Mouse (Mus musculus) stomach, embryonic 14.5 days (tissue): ENCODE measurements at regions not wholly inside any gene's neighbourhood (a gene's known extent, or its start where the extent isn't known, plus 50 kb on each side); places are given as distances from the start of the nearest gene placed in this dataset.
"Not testable (repeated sequence)": the region's sequence is repeated elsewhere in the genome, so short reads cannot be mapped to it uniquely, and the experiment has no call there.

Experiments
- ATAC-seq: fragments of 200-750 bp; cut with Nextera tagmentation; 2 replicates; pipeline ENCODE4 v1.8.0; 2017; ENCODE audit warnings: low read depth, moderate TSS enrichment; ENCODE audit not compliant: insufficient number of reproducible peaks, insufficient read depth, low FRiP score
- H3K27ac ChIP-seq: fragments of 300-500 bp; sonication (generic); 2 replicates; pipeline ENCODE4 v1.5.1; 2014; ENCODE audit warnings: mild to moderate bottlenecking, low read length, moderate library complexity, mixed read lengths
- H3K27me3 ChIP-seq: fragments of 300-500 bp; sonication (generic); 2 replicates; pipeline ENCODE4 v1.6.1; 2014; ENCODE audit warnings: low read length, control low read depth, mixed read lengths; ENCODE audit not compliant: control insufficient read depth, insufficient read depth
- H3K36me3 ChIP-seq: fragments of 300-500 bp; sonication (generic); 2 replicates; pipeline ENCODE4 v1.6.1; 2014; ENCODE audit warnings: mild to moderate bottlenecking, control low read depth, low read length, moderate library complexity, mixed read lengths; ENCODE audit not compliant: control insufficient read depth, insufficient read depth
- H3K4me1 ChIP-seq: fragments of 300-500 bp; sonication (generic); 2 replicates; pipeline ENCODE4 v1.6.1; 2014; ENCODE audit warnings: low read length, control low read depth, mixed read lengths; ENCODE audit not compliant: control insufficient read depth, insufficient read depth
- H3K4me2 ChIP-seq: fragments of 300-500 bp; sonication (generic); replicated peaks from 2 replicates; pipeline ENCODE4 v1.6.1; 2014; ENCODE audit warnings: low read depth, low read length, control low read depth
- H3K4me3 ChIP-seq: fragments of 300-500 bp; sonication (generic); 2 replicates; pipeline ENCODE4 v1.5.1; 2014; ENCODE audit warnings: low read depth, low read length, control low read depth
- H3K9ac ChIP-seq: fragments of 300-500 bp; sonication (generic); replicated peaks from 2 replicates; pipeline ENCODE4 v1.6.1; 2014; ENCODE audit warnings: low read depth, mild to moderate bottlenecking, control low read depth, low read length, moderate library complexity, mixed read lengths
- H3K9me3 ChIP-seq: fragments of 300-500 bp; sonication (generic); 2 replicates; pipeline ENCODE4 v1.6.1; 2016; ENCODE audit warnings: low read depth, low read length, control low read depth; ENCODE audit not compliant: control insufficient read depth
- WGBS: fragments of 180-500 bp; shearing (Covaris S2); extraction: QIAGEN DNeasy Blood & Tissue Kit; methylation state at CpG from one replicate; pipeline ENCODE4 v1.1.7; 2014; 5-methylcytosine and 5-hydroxymethylcytosine counted together

DNA sequence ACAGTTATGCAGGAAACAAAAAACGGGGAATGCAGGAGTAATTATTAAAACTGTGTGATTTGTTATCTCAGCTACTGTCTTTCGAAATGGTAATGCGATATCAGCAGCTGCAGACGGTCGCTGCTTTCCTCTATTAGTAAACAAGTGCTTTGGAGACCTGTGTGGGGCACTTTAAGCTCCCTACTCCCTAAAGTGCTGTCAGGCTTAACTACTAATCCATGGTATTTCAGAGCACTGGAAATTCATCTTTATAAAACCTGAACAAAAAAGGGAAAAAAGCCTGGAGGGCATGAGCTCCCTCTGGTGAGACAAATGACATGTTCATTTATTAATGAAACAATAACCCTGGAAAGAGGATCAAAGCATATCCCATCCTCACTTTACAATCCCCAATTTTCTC is 127.2 kb upstream of the Otx2 start:
- WGBS = 18% methylated on average over 5 of the region's 5 CpGs
- H3K9me3 ChIP-seq = no peaks in the 10 kb centered on the region
- no peak overlapping the region for H3K4me2 ChIP-seq
- ATAC-seq = no peak
- no peak overlapping the region for H3K4me3 ChIP-seq
- no peak overlapping the region for H3K27ac ChIP-seq
- no peaks in the 10 kb centered on the region for H3K36me3 ChIP-seq
- H3K27me3 ChIP-seq = no peaks in the 10 kb centered on the region
- H3K9ac ChIP-seq = no peak overlapping the region
- no peaks in the 10 kb centered on the region for H3K4me1 ChIP-seq

DNA sequence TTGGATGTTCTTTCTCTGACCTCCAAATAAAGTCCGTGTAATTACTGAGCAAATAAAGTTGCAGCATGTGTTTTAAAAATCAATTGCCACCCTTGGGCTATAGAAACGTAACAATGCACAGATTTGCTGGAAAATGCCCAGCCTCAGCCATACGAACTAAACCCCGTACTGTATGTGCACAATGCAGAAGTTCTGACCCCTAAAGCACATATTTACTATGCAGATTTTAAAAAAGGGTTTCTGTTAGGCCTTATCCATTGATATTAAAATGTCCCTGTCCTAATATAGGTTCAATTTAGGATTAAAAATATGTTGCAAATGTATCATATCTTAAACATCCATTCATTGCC is 126.5 kb upstream of the Otx2 start:
- H3K27ac ChIP-seq = no peak overlapping the region
- H3K36me3 ChIP-seq = no peaks in the 10 kb centered on the region
- no peak for ATAC-seq
- no peaks in the 10 kb centered on the region for H3K27me3 ChIP-seq
- 63% methylated on average over 4 of the region's 4 CpGs for WGBS
- H3K9me3 ChIP-seq = no peaks in the 10 kb centered on the region
- no peak overlapping the region for H3K4me3 ChIP-seq
- no peak overlapping the region for H3K9ac ChIP-seq
- no peaks in the 10 kb centered on the region for H3K4me1 ChIP-seq
- no peak overlapping the region for H3K4me2 ChIP-seq

DNA sequence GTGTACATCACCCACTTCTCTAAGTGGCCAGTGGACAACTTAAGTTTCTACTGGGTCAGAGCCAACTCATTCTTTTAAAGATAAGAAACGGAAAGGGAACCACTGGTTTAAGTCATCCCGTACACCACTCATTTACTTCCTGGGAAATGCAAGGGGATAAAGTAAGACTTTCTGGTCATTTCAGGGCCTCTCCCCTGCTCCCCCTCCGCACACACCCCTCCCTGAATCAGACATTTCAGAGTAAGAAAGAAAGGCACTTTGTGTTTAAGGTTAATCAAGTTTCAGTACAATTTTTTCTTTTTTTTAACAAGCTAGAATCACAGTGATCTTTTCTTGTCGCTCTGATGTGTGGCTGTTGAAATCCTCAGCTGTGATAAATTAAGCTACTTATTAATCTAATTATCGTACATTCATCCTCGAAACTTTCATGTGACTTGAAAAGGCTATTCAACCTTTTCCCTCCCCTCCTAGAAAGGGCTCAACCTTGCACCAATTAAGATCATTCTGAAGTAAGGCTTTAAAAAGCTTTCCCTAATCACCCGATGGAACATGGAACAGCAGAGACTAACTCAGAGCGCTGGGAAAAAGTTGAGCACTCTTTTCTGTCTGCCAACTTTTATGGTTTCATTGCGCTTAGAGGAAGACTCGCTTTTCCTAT is 126.0 kb upstream of the Otx2 start:
- no peak for ATAC-seq
- Histone ChIP-seq H3K9me3 (no peaks in the 10 kb centered on the region), H3K27ac (no peak overlapping the region), H3K4me3 (no peak overlapping the region), H3K4me1 (no peaks in the 10 kb centered on the region), H3K9ac (no peak overlapping the region), H3K27me3 (no peaks in the 10 kb centered on the region), H3K4me2 (no peak overlapping the region), H3K36me3 (no peaks in the 10 kb centered on the region)
- 58% methylated on average over 10 of the region's 10 CpGs for WGBS

DNA sequence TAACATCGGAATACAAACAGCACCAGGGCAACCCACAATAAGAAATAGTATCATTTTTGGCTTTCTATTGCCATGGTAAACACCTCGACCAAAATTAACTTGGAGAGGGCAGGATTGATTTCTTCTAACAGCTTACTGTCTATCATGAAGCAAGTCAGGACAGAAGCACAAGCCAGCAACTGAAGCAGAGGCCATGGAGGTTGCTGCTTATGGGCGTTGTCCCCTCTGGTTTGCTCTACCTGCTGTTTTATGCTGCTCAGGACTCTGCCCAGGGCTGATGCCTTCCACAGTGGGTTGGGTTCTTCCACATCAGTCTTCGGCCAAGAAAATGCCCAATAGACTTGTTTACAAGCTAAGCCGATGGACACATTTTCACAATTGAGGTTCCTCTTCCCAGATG is 117.9 kb upstream of the Otx2 start:
- no peaks in the 10 kb centered on the region for H3K9me3 ChIP-seq
- H3K4me2 ChIP-seq = no peak overlapping the region
- no peak overlapping the region for H3K4me3 ChIP-seq
- no peaks in the 10 kb centered on the region for H3K4me1 ChIP-seq
- no peak overlapping the region for H3K9ac ChIP-seq
- 86% methylated on average over 5 of the region's 5 CpGs for WGBS
- no peak for ATAC-seq
- no peak overlapping the region for H3K27ac ChIP-seq
- no peaks in the 10 kb centered on the region for H3K36me3 ChIP-seq
- no peaks in the 10 kb centered on the region for H3K27me3 ChIP-seq

DNA sequence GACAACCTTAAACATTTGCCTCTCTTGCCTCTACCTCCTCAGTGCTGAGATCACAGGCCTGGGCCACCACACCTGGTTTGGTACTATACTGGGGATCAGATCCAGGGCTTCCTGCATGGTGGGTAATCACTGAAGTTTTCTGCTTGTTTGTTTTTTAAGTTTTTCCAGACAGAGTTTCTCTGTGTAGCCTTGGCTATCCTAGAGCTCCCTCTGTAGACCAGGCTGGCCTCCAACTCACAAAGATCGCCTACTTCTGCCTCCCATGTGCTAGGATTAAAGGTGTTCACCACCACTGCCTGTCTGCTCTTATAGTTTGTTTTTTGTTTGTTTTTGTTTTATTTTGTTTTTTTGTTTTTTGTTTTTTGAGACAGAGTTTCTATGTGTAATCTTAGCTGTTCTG is 105.7 kb upstream of the Otx2 start:
- no peak for ATAC-seq
- 74% methylated on average over 1 of the region's 1 CpGs for WGBS
- H3K4me1 ChIP-seq = no peaks in the 10 kb centered on the region
- no peaks in the 10 kb centered on the region for H3K9me3 ChIP-seq
- H3K4me3 ChIP-seq = no peak overlapping the region
- H3K27me3 ChIP-seq = no peaks in the 10 kb centered on the region
- no peak overlapping the region for H3K27ac ChIP-seq
- H3K4me2 ChIP-seq = no peak overlapping the region
- H3K9ac ChIP-seq = no peak overlapping the region
- no peaks in the 10 kb centered on the region for H3K36me3 ChIP-seq

DNA sequence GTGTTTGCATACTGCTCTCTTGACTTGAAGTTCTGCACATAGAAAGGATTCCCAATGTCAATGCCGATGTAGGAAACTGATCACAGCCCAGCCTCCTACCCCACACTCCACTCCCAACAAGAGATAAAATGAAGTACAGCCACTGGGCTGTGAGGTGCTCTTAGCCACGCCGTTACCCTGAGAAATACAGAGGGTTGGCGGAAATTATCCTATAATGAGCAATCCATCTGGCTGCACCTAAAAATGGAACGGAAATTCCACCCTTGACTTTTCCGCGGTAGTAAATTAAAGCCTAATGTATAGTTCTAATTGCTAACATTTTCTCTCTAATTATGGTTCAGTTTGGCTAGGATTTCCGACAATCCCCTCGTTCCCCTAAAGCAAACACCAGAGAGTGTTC is 97.2 kb upstream of the Otx2 start:
- Histone ChIP-seq H3K4me2 (no peak overlapping the region), H3K4me3 (no peak overlapping the region), H3K9me3 (no peaks in the 10 kb centered on the region), H3K27ac (no peak overlapping the region), H3K27me3 (no peaks in the 10 kb centered on the region), H3K36me3 (no peaks in the 10 kb centered on the region), H3K4me1 (no peaks in the 10 kb centered on the region), H3K9ac (no peak overlapping the region)
- WGBS = 71% methylated on average over 9 of the region's 9 CpGs
- no peak for ATAC-seq

DNA sequence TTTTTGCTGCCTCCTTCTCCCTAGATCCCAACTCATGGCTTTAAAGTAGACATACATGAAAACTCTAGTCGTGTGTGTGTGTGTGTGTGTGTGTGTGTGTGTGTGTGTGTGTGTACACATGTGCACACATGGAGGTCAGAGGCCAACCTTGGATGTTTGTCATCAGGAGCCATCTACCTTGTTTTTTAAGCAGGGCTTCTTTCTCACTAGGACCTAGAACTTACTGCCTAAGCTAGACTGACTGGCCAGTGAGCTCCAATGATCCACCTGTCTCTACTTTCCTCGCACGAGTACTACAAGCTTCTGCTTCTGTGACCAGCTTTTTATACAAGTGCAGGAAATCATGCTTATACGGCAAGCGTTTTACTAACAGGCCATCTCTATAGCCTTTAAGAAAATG is 89.1 kb upstream of the Otx2 start:
- WGBS = 89% methylated on average over 5 of the region's 5 CpGs
- H3K27ac ChIP-seq = no peak overlapping the region
- no peaks in the 10 kb centered on the region for H3K4me1 ChIP-seq
- no peak overlapping the region for H3K4me3 ChIP-seq
- H3K4me2 ChIP-seq = no peak overlapping the region
- ATAC-seq = no peak
- no peak overlapping the region for H3K9ac ChIP-seq
- no peaks in the 10 kb centered on the region for H3K9me3 ChIP-seq
- H3K36me3 ChIP-seq = no peaks in the 10 kb centered on the region
- H3K27me3 ChIP-seq = no peaks in the 10 kb centered on the region

DNA sequence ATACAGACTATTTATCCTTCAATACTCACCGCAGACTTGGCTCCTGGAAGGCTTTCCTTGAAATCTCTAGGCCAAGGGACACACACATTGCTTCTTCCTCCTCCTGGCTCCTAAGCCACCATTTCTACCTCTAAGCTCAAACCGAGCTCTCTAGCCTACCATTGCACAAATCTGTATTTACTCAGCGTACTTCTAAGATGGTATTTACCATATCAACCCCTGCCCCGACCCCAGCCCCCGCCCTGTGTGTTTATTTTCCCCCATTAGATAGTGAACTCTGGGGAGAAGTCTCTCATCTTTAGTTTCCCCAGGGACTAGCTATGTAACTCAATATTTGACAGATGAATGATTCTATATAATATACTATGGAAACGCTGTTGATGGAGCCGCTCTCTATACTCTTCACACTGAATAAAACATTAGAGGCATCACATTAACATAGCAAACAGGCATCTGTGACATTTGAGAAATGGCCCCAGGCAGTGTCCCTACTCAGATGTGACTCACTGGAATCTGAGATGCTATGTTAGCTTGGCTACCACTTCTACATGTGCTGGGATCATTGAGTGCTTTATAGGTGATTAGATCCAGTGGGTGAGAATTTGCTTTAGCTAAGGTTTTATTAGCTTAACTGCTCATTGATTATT is 87.5 kb upstream of the Otx2 start:
- H3K27me3 ChIP-seq = no peaks in the 10 kb centered on the region
- no peaks in the 10 kb centered on the region for H3K4me1 ChIP-seq
- 61% methylated on average over 7 of the region's 7 CpGs for WGBS
- ATAC-seq = no peak
- no peaks in the 10 kb centered on the region for H3K36me3 ChIP-seq
- H3K4me2 ChIP-seq = no peak overlapping the region
- no peak overlapping the region for H3K4me3 ChIP-seq
- no peaks in the 10 kb centered on the region for H3K9me3 ChIP-seq
- H3K27ac ChIP-seq = no peak overlapping the region
- H3K9ac ChIP-seq = no peak overlapping the region

DNA sequence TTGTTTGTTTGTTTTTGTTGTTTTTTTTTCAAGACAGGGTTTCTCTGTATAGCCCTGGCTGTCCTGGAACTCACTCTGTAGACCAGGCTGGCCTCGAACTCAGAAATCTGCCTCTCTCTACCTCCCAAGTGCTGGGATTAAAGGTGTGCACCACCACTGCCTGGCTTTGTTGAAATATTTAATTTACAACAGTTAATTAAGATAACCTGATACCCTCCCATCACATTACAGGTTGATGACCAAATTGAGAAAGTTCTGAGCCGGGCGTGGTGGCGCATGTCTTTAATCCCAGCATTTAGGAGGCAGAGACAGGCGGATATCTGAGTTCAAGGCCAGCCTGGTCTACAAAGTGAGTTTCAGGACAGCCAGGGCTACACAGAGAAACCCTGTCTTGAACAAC is 81.5 kb upstream of the Otx2 start:
- H3K9ac ChIP-seq, H3K36me3 ChIP-seq, H3K27ac ChIP-seq, H3K4me3 ChIP-seq, H3K4me2 ChIP-seq, ATAC-seq, H3K9me3 ChIP-seq, H3K27me3 ChIP-seq, H3K4me1 ChIP-seq: not testable (repeated sequence)
- WGBS = 94% methylated on average over 5 of the region's 5 CpGs
